Mouse (Mus musculus) heart, postnatal 0 days (tissue): Measurements from ENCODE around the gene Gm20708. TPM values are rescaled to one million over a fixed set of nuclear protein-coding genes. Genes with fewer than 3 reads are reported as not detected.

Source experiments
- ATAC-seq: fragments of 200-750 bp; cut with Nextera tagmentation; 2 replicates; pipeline ENCODE4 v1.8.0; 2017; ENCODE audit warnings: low read depth, moderate number of reproducible peaks, moderate library complexity; ENCODE audit not compliant: insufficient read depth
- DNase-seq: peaks from one replicate; pipeline ENCODE4 v3.0.0-alpha.2; 2016; ENCODE audit warnings: low spot score
- H3K27ac ChIP-seq: fragments of 300-500 bp; sonication (generic); 2 replicates; pipeline ENCODE4 v1.5.1; 2014; ENCODE audit warnings: low read depth, mild to moderate bottlenecking
- H3K27me3 ChIP-seq: fragments of 300-500 bp; sonication (generic); 2 replicates; pipeline ENCODE4 v1.6.1; 2014; ENCODE audit warnings: low read length, mixed read lengths; ENCODE audit not compliant: control insufficient read depth, insufficient read depth
- H3K36me3 ChIP-seq: fragments of 300-500 bp; sonication (generic); replicated peaks from 2 replicates; pipeline ENCODE4 v1.6.1; 2014; ENCODE audit warnings: low read length, mixed read lengths; ENCODE audit not compliant: control insufficient read depth, insufficient read depth
- H3K4me1 ChIP-seq: fragments of 300-500 bp; sonication (generic); 2 replicates; pipeline ENCODE4 v1.6.1; 2014; ENCODE audit warnings: antibody characterized with exemption; ENCODE audit not compliant: control insufficient read depth, insufficient read depth
- H3K4me2 ChIP-seq: fragments of 300-500 bp; sonication (generic); 2 replicates; pipeline ENCODE4 v1.6.1; 2014; ENCODE audit warnings: low read depth, mild to moderate bottlenecking, low read length, moderate library complexity
- H3K4me3 ChIP-seq: fragments of 300-500 bp; sonication (generic); 2 replicates; pipeline ENCODE4 v1.5.1; 2014; ENCODE audit warnings: low read depth, low read length
- H3K9ac ChIP-seq: fragments of 300-500 bp; sonication (generic); replicated peaks from 2 replicates; pipeline ENCODE4 v1.6.1; 2014; ENCODE audit warnings: low read depth, low read length, mixed read lengths
- H3K9me3 ChIP-seq: fragments of 300-500 bp; sonication (generic); replicated peaks from 2 replicates; pipeline ENCODE4 v1.6.1; 2016; ENCODE audit warnings: low read length; ENCODE audit not compliant: control insufficient read depth
- CTCF ChIP-seq: IDR thresholded peaks from 2 replicates; pipeline ENCODE4 v1.5.1; 2016; ENCODE audit warnings: antibody characterized with exemption, control low read depth, low read depth
- EP300 ChIP-seq: IDR thresholded peaks from 2 replicates; pipeline ENCODE4 v1.6.1; 2016; ENCODE audit warnings: antibody characterized with exemption, low read depth
- WGBS: fragments of 180-500 bp; shearing (Covaris S2); extraction: QIAGEN DNeasy Blood & Tissue Kit; methylation state at CpG from one replicate; pipeline ENCODE4 v1.1.7; 2014; 5-methylcytosine and 5-hydroxymethylcytosine counted together
- polyA plus RNA-seq: library from polyadenylated mRNA; unstranded; fragments of >200 nt; fragmentation: Nextera tagmentation; extraction: Ambion mirVana; gene quantifications from 2 replicates; pipeline ENCODE4 v1.2.1, GENCODE M21; 2015
- total RNA-seq: library from RNA; depleted of rRNA; stranded (reverse); fragments of >200 nt; gene quantifications from 2 replicates; pipeline ENCODE4 v1.2.3, GENCODE M21; 2014; ENCODE audit warnings: low replicate concordance

The Gm20708 gene
- total and polyA plus RNA-seq, 2 experiments from 2014 or later, result 0.68 to 2.6 TPM

DNA sequence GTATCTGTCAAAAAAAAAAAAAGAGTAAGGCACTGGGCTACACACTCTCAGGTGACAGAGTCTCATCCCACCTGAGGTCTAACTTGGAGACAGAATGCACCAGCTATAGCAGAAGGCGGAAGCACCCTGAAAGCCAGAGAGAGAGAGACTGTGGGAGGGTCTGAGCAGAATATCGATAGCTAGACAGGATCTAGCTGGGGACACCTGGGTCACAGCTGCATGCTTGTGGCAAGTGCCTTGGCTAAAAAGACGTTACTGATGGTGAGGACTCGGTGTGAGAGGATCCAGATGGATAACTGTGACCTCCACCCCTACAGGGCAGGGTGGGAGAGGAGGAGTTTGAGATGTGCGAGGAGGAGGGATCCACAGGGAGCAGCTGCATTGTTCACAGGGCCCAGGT is 12.5 kb upstream of the Gm20708 start:
- Histone ChIP-seq H3K4me2 (no peak overlapping the region), H3K36me3 (no peaks in the 10 kb centered on the region), H3K9me3 (no peaks in the 10 kb centered on the region), H3K27me3 (no peaks in the 10 kb centered on the region), H3K27ac (no peak overlapping the region), H3K9ac (no peak overlapping the region), H3K4me1 (peaks cover 4% of the 10 kb centered on the region; the same call in 1 of the 2 replicates), H3K4me3 (no peak overlapping the region)
- 54% methylated on average over 5 of the region's 5 CpGs for WGBS
- no peak for TF ChIP-seq CTCF
- TF ChIP-seq EP300, result no peak
- no peak for DNase-seq
- ATAC-seq, result no peak

DNA sequence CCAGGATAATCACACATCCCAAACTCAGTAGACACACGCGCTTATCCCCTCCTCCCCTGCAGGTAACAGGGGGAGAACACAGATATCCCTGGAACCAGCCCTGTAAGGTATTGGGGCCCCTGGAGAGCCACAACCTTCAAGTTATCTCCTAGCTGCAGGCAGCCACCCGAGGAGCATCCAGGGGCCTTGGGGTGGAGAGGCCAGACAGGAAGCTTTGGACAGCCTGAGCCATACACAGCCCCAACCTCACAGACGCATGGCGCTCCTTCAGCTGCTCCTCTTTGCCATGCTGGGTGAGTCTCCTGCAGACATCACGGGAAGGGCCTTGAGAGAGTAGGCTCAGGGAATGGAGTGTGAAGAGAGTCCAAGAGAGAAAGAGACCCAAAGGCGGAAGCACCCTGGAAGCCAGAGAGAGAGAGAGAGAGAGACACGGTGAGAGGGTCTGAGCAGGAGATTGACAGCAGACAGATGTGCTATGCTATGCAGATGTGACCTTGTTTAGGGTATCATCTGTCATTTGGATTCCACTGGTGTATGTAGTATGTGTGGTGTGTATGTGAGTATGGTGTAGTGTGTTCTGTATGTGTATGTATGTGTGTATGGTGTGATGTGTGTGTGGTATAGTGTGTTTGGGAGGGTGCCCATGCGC is 11.8 kb upstream of the Gm20708 start, which contains the start of gene 6030468B19Rik:
6030468B19Rik (plus strand) TSS at position 150 of the 649 bp plus-strand sequence.
- DNase-seq (no peak), ATAC-seq (no peak)
- 0 out of 2 replicates have a peak, but pooled peaks cover under 1% of the 10 kb centered on the region for H3K4me1 ChIP-seq
- no peaks in the 10 kb centered on the region for H3K27me3 ChIP-seq
- H3K36me3 ChIP-seq, result no peaks in the 10 kb centered on the region
- no peaks in the 10 kb centered on the region for H3K9me3 ChIP-seq
- no peak within 1 kb of the TSS for H3K27ac ChIP-seq
- no peak within 1 kb of the TSS for H3K4me2 ChIP-seq
- TF ChIP-seq CTCF, result no peak
- TF ChIP-seq EP300, result no peak
- H3K4me3 ChIP-seq, result no peak within 1 kb of the TSS
- 55% methylated on average over 9 of the region's 9 CpGs for WGBS
- H3K9ac ChIP-seq, result no peak within 1 kb of the TSS

DNA sequence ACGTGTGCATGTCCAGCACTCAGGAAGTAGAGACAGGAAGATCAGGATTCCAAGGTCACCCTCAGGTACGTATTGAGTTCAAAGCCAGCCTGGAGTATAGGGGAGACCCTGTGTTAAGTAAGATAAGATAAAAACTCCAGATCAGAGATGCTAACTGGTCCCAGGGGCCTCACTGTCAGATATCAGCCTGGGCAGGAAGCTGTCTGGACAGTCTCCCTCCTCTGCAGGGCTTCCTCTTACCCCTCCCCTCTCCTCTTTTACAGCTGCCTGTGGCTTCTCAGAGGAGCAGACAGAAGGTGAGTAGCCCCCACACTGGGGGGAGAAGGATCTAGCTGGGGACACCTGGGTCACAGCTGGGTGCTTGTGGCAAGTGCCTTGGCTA is 11.3 kb upstream of the Gm20708 start:
- Histone ChIP-seq H3K4me1 (no peaks in the 10 kb centered on the region), H3K9me3 (no peaks in the 10 kb centered on the region), H3K36me3 (no peaks in the 10 kb centered on the region), H3K4me2 (no peak overlapping the region), H3K9ac (no peak overlapping the region), H3K27ac (no peak overlapping the region), H3K27me3 (no peaks in the 10 kb centered on the region), H3K4me3 (no peak overlapping the region)
- WGBS, result 35% methylated on average over 2 of the region's 2 CpGs
- no peak for DNase-seq
- ATAC-seq, result no peak
- TF ChIP-seq EP300 (no peak), CTCF (no peak)

DNA sequence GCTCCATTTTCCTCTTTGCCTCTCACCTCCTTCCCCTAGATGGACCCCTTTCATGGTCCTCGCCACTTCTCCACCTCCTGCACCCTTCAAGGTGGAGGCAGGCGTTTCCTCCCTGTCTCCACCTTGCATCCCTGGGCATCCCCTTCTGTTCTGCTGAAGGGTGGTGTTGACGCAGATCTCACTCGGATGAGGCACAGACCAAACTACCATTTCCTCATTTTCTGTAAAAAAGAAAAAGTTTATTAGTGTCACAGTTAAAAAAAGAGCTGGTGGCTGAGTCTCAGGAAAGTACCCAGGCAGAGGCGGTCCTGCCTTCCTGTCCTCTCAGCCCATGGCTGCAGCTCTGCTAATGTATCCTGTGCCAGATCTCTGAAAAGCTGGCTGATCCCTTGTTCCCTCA is 10.3 kb upstream of the Gm20708 start:
- Histone ChIP-seq H3K4me3 (no peak overlapping the region), H3K27me3 (no peaks in the 10 kb centered on the region), H3K27ac (no peak overlapping the region), H3K4me2 (no peak overlapping the region), H3K9me3 (no peaks in the 10 kb centered on the region), H3K9ac (0 out of 2 replicates have a peak overlapping the region, but pooled peaks have one; percentile 15), H3K4me1 (no peaks in the 10 kb centered on the region), H3K36me3 (no peaks in the 10 kb centered on the region)
- DNase-seq (no peak), ATAC-seq (no peak)
- TF ChIP-seq CTCF (no peak), EP300 (no peak)
- WGBS, result 45% methylated on average over 5 of the region's 5 CpGs

DNA sequence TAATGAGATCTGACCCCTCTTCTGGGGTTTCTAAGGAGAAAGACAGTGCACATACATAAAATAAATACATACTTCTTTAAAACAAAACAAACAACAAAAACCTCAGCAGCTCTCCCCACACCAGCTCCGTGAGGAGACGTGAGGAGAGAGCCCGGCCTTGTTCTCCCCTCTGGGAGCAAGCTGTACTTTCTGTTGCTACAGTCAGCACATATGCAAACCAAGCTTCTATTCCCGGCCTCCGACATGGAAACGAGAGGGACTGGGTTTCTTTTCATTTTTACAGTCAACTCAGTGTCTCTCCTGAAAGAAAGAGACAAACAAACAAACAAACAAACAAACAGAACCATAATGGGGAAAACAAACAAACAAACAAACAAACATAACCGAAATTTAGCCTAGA is 9.4 kb upstream of the Gm20708 start:
- no peak for DNase-seq
- H3K27me3 ChIP-seq, result no peaks in the 10 kb centered on the region
- no peak for ATAC-seq
- WGBS, result 87% methylated on average over 7 of the region's 7 CpGs
- H3K27ac ChIP-seq, result no peak overlapping the region
- H3K36me3 ChIP-seq, result no peaks in the 10 kb centered on the region
- no peak overlapping the region for H3K4me3 ChIP-seq
- no peak overlapping the region for H3K4me2 ChIP-seq
- no peaks in the 10 kb centered on the region for H3K9me3 ChIP-seq
- H3K4me1 ChIP-seq, result no peaks in the 10 kb centered on the region
- TF ChIP-seq EP300, result no peak
- no peak for TF ChIP-seq CTCF
- no peak overlapping the region for H3K9ac ChIP-seq

DNA sequence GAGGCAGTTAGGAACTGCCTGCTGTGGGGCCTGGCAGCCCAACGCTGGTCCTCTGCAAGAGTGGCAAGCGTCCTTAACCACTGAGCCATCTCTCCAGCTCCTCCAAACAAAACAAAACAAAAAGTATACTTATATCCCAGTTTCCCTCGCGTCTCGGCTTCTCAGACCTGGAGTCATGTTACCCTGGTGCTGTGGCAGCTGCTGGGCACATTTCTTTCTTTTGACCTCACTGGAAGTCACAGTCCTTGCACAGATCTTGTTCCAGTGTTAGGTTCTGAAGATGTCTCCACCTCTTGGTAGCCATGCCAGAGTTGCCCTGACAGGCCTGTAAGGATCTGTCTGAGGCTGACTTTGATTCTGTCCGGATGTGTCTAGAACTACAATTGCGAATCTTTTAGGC is 7.8 kb upstream of the Gm20708 start:
- H3K27ac ChIP-seq, result no peak overlapping the region
- ATAC-seq (no peak), DNase-seq (no peak)
- no peak overlapping the region for H3K4me2 ChIP-seq
- no peak overlapping the region for H3K9ac ChIP-seq
- H3K4me3 ChIP-seq, result no peak overlapping the region
- H3K27me3 ChIP-seq, result no peaks in the 10 kb centered on the region
- no peaks in the 10 kb centered on the region for H3K4me1 ChIP-seq
- TF ChIP-seq CTCF (no peak), EP300 (no peak)
- 75% methylated on average over 7 of the region's 7 CpGs for WGBS
- no peaks in the 10 kb centered on the region for H3K9me3 ChIP-seq
- H3K36me3 ChIP-seq, result no peaks in the 10 kb centered on the region
